Mouse (Mus musculus): ENCODE data around the gene Camk2b.
"Not testable (repeated sequence)": the region's sequence is repeated elsewhere in the genome, so short reads cannot be mapped to it uniquely, and the experiment has no call there.

Gene Camk2b

DNA sequence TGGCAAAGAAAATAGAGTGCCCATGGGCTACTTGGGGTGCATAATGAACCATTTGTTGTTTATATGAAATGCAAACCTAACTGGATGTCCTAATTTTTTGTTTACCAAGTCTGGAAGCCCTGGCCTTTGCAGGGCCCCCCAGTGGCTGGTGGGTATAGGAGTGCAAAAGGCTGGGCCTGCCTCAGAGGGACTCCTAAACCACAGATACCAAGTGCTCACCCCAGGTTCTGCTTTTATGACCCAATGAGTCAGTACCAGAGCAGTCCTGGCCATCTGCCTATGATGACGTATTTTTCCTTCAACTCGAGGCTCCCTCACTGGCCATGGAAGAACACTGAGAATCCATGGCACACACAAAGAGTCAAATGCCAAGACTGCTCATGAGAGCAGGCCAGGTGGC, 121.1 kb downstream of the Camk2b start:
- no peak for DNase-seq (ENCODE audit: extremely low spot score)

DNA sequence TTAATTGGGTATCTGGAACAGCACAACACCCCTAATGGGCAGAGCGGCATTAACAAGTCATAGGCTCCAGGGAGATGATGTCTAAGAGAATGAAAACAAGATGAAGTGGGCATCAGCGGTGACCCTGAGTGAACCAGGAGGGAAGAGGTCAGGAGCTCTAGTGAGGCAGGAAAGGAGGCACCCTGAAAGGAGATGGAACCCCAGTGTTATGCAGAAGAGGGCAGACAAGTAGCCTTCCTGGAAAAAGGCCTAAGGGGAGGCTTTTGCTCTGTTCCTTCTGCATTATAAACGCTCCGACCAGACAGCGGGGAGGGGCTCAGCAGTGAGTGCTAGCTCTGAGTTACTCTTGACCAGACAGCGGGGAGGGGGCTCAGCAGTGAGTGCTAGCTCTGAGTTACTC, 123.2 kb downstream of the Camk2b start:
- DNase-seq (ENCODE audit: extremely low spot score) = no peak

DNA sequence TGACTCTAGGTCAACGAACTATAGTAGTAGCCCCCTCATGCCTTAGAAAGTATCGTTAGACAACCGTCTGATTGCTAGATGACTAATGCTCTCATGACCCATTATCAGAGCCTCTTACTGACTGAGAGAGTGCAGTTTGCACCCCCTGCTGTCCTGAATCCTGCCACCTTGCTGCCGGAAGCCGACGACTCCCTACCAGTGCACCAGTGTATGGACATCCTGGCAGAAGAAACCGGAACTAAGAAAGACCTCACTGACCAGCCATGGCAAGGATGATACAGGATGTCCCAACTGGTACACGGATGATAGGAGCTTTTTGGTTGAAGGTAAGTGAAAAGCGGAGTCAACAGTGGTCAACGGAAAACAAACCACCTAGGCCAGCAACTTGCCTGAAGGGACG, 131.6 kb downstream of the Camk2b start:
- DNase-seq (ENCODE audit: extremely low spot score) = not testable (repeated sequence)

DNA sequence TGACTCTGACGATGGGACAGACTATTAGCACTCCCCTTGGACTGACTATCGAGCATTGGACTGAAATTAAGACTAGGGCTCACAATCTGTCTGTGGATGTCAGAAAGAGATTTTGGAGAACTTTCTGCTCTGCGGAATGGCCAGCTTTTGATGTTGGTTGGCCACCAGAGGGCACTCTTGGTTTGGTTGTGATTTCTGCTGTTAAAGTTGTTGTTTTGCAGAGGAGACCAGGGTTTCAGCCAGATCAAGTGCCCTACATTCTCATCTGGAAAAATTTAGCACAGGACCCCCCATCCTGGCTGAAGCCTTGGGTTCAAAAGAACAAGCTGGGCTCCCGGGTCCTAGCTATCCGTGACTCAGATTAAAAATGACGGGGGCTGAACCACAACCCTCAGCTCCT, 134.2 kb downstream of the Camk2b start:
- DNase-seq (ENCODE audit: extremely low spot score) = not testable (repeated sequence)

DNA sequence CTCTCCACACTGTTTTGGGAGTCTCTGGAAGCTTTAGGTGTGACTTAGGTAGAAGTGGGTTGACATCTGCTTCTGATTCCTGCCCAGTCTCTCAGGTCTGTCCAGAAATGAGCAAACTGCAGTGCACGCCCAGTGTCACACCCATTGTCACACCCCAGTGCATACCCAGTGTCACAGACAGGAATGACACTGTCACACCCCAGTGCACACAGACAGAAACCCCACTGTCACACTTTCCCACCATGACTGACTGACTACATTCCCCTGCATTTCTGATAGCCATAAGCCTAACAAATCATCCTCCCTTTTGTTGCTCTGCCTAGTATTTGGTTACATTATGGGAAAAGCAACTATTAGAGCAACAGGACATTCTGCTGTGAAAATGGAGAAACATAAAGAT, 135.6 kb downstream of the Camk2b start:
- DNase-seq (ENCODE audit: extremely low spot score) = no peak

DNA sequence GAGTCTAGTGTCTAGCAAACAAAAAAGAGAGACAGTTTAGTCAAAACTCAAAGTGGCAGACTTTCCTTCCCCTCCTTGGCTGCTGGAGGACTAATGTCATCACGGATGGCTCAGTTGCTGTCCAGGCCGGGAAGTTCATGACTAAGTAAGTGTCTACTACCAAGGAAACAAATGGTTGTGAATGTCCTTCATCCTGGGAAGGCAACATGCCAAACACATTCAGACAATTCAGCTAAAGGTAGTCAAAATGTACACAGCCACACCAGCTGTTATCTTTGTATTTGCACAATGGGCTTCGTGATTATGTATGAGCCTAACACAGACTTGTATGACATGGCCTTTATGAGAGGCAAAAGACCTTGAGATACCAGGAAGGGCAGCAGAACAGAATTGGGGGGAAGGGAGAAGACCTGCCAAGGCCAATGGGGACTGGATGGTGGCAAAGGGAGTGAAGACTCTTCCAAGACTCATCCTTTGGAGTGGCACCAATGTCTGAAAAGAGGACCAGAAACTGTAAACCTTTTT, 139.4 kb downstream of the Camk2b start:
- no peak for DNase-seq (ENCODE audit: extremely low spot score)

DNA sequence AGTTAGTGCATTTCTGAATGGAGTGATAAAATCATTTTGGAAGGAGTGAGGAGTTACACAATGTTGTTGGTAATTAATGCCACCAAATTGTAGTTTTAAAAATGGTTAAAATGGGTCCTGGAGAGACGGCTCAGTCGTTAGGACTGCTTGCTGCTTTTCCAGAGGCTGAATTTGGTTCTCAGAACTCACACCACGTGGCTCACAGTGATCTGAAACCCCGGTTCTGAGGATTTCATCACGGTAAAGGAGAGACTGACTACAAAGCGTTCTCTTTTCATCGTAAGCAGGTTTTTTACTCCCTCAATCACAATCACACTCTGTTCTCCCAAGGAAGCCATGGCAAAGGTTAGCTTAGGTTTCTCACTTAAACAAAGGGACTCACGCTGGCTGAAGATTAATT, 141.5 kb downstream of the Camk2b start:
- DNase-seq (ENCODE audit: extremely low spot score) = no peak

DNA sequence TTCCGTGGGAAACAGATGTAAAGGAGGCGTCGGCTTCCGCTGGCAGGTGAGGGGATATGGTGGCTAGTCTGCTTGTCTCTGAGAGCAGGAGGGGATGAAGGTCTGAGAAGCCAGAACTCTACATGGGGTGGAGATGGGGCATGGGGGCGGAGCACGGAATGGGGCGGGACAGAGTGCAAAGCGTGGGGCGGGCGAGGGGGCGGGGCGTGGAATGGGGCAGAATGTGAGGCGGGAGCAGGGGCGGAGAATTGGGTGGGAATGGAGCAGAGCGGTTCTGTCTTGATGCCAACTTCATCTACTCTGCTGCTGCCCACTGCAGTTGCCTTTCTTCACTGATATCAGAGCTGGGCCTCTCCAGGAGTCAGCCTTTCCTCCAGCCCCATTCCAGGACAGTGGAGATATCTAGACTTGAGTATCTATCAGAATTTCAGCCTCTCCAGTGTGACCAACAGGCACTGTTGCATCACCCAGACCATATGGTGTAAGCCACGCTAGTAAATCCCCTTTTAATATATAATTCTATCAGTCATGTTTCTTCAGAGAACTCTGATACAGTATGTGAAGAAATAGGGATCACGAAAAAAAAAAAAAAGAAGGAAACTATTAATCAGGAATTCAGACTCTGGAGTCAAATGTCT, 145.7 kb downstream of the Camk2b start:
- DNase-seq (ENCODE audit: extremely low spot score) = no peak

Measured in embryo, embryonic 9.5 days (tissue).